Mouse (Mus musculus) stomach, embryonic 16.5 days (tissue): ENCODE measurements around the gene Slc25a45. TPM values are rescaled to one million over a fixed set of nuclear protein-coding genes. Genes with fewer than 3 reads are reported as not detected.
"Not testable (repeated sequence)": the region's sequence is repeated elsewhere in the genome, so short reads cannot be mapped to it uniquely, and the experiment has no call there.

Experiments used
- ATAC-seq: fragments of 200-750 bp; cut with Nextera tagmentation; 2 replicates; pipeline ENCODE4 v1.8.0; 2017; ENCODE audit warnings: moderate number of reproducible peaks, moderate TSS enrichment; ENCODE audit not compliant: insufficient read depth, low FRiP score
- H3K27ac ChIP-seq: fragments of 300-500 bp; sonication (generic); 2 replicates; pipeline ENCODE4 v1.5.1; 2014; ENCODE audit warnings: low read length
- H3K27me3 ChIP-seq: fragments of 300-500 bp; sonication (generic); 2 replicates; pipeline ENCODE4 v1.6.1; 2014; ENCODE audit warnings: low read length, control low read depth, mixed read lengths; ENCODE audit not compliant: control insufficient read depth, insufficient read depth
- H3K36me3 ChIP-seq: fragments of 300-500 bp; sonication (generic); 2 replicates; pipeline ENCODE4 v1.6.1; 2014; ENCODE audit warnings: low read length; ENCODE audit not compliant: control insufficient read depth, insufficient read depth
- H3K4me1 ChIP-seq: fragments of 300-500 bp; sonication (generic); 2 replicates; pipeline ENCODE4 v1.6.1; 2014; ENCODE audit warnings: low read length, control low read depth, mixed read lengths; ENCODE audit not compliant: control insufficient read depth, insufficient read depth
- H3K4me2 ChIP-seq: fragments of 300-500 bp; sonication (generic); 2 replicates; pipeline ENCODE4 v1.6.1; 2014; ENCODE audit warnings: low read depth, low read length, mixed read lengths
- H3K4me3 ChIP-seq: fragments of 300-500 bp; sonication (generic); replicated peaks from 2 replicates; pipeline ENCODE4 v1.5.1; 2014; ENCODE audit warnings: mild to moderate bottlenecking, low read length
- H3K9ac ChIP-seq: fragments of 300-500 bp; sonication (generic); 2 replicates; pipeline ENCODE4 v1.6.1; 2014; ENCODE audit warnings: low read length
- H3K9me3 ChIP-seq: fragments of 300-500 bp; sonication (generic); replicated peaks from 2 replicates; pipeline ENCODE4 v1.6.1; 2016; ENCODE audit warnings: low read length, control low read depth; ENCODE audit not compliant: control insufficient read depth
- WGBS: fragments of 180-500 bp; shearing (Covaris S2); extraction: QIAGEN DNeasy Blood & Tissue Kit; methylation state at CpG from one replicate; pipeline ENCODE4 v1.1.7; 2014; 5-methylcytosine and 5-hydroxymethylcytosine counted together
- polyA plus RNA-seq: library from polyadenylated mRNA; unstranded; fragments of >200 nt; fragmentation: Nextera tagmentation; extraction: Ambion mirVana; gene quantifications from 2 replicates; pipeline ENCODE4 v1.2.1, GENCODE M21; 2015

Slc25a45 gene
- polyA plus RNA-seq, 1 experiment from 2014 or later, result 5.1 TPM

GRCm38 (mm10) chr19:5879735-5880134 is 2.1 kb downstream of the Slc25a45 start:
- ATAC-seq, result no peak

DNA sequence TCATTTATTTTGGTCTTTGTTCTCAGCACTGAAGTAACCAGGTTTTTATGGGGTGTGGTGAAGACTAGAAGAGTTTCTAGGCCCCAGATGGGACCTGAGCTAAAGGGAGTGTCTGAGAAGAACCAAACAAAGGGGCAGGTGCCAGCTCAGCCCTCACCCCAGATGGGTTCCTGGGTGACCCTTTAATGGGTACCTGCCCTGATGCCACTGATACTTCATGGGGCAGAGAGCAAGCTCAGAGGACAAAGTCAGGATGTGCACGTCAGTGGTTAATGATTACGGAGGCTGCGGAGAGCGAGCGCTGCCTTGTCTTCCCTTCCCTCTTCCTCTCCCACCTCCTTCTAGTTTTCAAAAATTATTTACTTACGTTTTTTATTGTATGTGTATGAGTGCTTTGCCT is 3.5 kb downstream of the Slc25a45 start:
- WGBS, result 85% methylated on average over 6 of the region's 6 CpGs
- no peaks in the 10 kb centered on the region for H3K9me3 ChIP-seq
- H3K27ac ChIP-seq, result no peak overlapping the region
- no peak overlapping the region for H3K9ac ChIP-seq
- no peaks in the 10 kb centered on the region for H3K36me3 ChIP-seq
- no peaks in the 10 kb centered on the region for H3K27me3 ChIP-seq
- H3K4me3 ChIP-seq, result no peak overlapping the region
- peaks cover 9% of the 10 kb centered on the region for H3K4me1 ChIP-seq
- H3K4me2 ChIP-seq, result no peak overlapping the region
- ATAC-seq, result no peak

More at GRCm38 (mm10) chr19:5879735-5880134, 2.1 kb downstream of the Slc25a45 start:
- H3K9me3 ChIP-seq, result no peaks in the 10 kb centered on the region
- no peak overlapping the region for H3K4me2 ChIP-seq
- no peak overlapping the region for H3K4me3 ChIP-seq
- no peak overlapping the region for H3K9ac ChIP-seq
- no peaks in the 10 kb centered on the region for H3K36me3 ChIP-seq
- WGBS, result 92% methylated on average over 7 of the region's 7 CpGs
- H3K27ac ChIP-seq, result no peak overlapping the region
- no peaks in the 10 kb centered on the region for H3K27me3 ChIP-seq
- H3K4me1 ChIP-seq, result peaks cover 14% of the 10 kb centered on the region

DNA sequence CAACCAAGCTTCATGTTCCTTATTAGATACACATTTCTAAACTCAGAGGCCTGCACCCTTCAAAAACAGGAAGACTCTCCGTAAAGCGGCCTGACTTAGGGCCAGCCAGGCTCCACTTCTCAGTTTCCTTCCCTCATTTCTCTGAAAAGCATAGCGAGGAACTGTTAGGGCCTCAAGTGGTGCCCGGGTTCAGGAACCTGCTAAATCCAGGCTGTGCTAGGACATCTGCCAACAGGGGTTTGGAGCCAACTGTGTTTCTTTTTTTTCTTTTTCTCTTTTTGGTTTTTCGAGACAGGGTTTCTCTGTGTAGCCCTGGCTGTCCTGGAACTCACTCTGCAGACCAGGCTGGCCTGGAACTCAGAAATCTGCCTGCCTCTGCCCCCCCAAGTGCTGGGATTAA is 4.5 kb downstream of the Slc25a45 start:
- H3K27ac ChIP-seq, H3K4me1 ChIP-seq, H3K36me3 ChIP-seq, ATAC-seq, H3K27me3 ChIP-seq, H3K4me3 ChIP-seq, H3K9ac ChIP-seq, H3K9me3 ChIP-seq, H3K4me2 ChIP-seq: not testable (repeated sequence)
- WGBS, result 75% methylated on average over 5 of the region's 5 CpGs

- ATAC-seq, result 0 out of 2 replicates have a peak, but pooled peaks have one; percentile 39
- Histone ChIP-seq H3K9ac (no peak overlapping the region; the same call in 1 of the 2 replicates), H3K4me3 (no peak overlapping the region), H3K4me1 (no peaks in the 10 kb centered on the region), H3K27me3 (no peaks in the 10 kb centered on the region), H3K9me3 (no peaks in the 10 kb centered on the region), H3K4me2 (no peak overlapping the region), H3K36me3 (no peaks in the 10 kb centered on the region), H3K27ac (no peak overlapping the region)
- WGBS, result 43% methylated on average over 1 of the region's 1 CpGs
Observed at GRCm38 (mm10) chr19:5883935-5884334, 6.3 kb downstream of the Slc25a45 start.

DNA sequence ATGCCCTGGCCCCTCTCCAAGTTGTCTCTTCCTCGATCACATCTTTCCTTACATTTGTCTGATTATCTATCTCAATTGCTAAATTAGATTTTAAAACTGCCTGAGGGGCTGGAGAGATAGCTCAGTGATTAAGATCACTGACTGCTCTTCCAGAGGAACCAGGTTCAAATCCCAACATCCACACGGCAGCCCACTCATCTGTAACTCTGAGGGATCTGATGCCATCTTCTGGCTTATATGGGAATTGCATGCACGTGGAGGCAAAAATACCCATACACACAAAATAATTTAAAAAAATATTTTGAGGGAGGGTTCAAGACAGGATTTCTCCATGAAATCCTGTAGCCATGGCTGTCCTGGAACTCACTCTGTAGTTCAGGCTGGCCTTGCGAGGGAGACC is 8.2 kb downstream of the Slc25a45 start:
- Histone ChIP-seq H3K9ac (no peak overlapping the region), H3K27ac (no peak overlapping the region), H3K27me3 (no peaks in the 10 kb centered on the region), H3K4me3 (no peak overlapping the region), H3K36me3 (no peaks in the 10 kb centered on the region), H3K4me1 (no peaks in the 10 kb centered on the region), H3K4me2 (no peak overlapping the region), H3K9me3 (no peaks in the 10 kb centered on the region)
- no peak for ATAC-seq
- WGBS, result 55% methylated on average over 4 of the region's 4 CpGs

DNA sequence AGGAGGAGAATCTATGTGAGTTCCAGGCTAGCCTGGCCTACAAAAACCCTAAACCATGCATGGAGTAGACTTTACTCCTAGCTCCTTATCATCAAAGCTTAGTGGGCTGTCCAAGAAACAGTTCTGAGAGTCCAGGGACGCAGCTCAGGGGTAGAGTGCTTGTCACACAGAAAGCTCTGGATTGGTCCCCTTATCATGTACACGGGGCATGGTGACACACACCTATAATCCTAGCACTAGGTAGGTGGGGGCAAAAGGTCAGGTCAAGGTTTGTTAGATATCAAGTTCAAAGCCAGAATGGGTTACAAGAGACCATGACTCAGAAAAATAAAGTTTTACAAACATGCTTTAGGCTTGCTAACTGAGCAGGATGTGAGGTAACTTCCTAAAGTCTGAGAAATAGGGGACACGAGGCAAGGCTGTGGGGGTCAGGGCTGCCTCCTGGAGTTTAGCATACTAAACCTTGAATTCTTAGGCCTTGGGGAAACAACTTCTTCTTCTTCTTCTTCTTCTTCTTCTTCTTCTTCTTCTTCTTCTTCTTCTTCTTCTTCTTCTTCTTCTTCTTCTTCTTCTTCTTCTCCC is 9.7 kb downstream of the Slc25a45 start:
- H3K27me3 ChIP-seq, result no peaks in the 10 kb centered on the region
- no peak overlapping the region for H3K4me3 ChIP-seq
- no peak overlapping the region for H3K9ac ChIP-seq
- no peak overlapping the region for H3K4me2 ChIP-seq
- no peaks in the 10 kb centered on the region for H3K9me3 ChIP-seq
- no peak for ATAC-seq
- no peaks in the 10 kb centered on the region for H3K36me3 ChIP-seq
- H3K4me1 ChIP-seq, result no peaks in the 10 kb centered on the region
- 66% methylated on average over 3 of the region's 3 CpGs for WGBS
- no peak overlapping the region for H3K27ac ChIP-seq

DNA sequence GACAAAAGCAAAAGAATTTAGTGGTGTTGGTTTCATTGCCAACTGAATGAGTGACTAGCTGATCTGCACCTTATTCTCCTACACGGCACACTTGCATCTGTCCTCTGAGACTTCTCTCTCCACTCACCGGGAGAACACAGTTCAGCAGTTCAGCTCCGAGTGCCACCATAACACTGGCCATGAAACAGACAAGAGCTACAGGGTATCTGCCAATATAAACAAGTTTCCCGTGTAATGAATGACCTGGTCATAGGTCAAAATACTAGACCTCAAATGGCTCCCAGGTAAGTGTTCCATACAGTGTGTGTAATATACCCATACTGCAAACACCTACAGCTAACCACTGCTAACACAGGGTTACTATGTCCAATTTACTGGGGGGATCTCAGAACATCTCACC is 11.6 kb downstream of the Slc25a45 start:
- no peaks in the 10 kb centered on the region for H3K36me3 ChIP-seq
- H3K4me2 ChIP-seq, result no peak overlapping the region
- no peaks in the 10 kb centered on the region for H3K27me3 ChIP-seq
- WGBS, result 41% methylated on average over 4 of the region's 4 CpGs
- no peak overlapping the region for H3K27ac ChIP-seq
- peaks cover 7% of the 10 kb centered on the region; the same call in 1 of the 2 replicates for H3K4me1 ChIP-seq
- no peak for ATAC-seq
- H3K4me3 ChIP-seq, result no peak overlapping the region
- no peak overlapping the region for H3K9ac ChIP-seq
- H3K9me3 ChIP-seq, result no peaks in the 10 kb centered on the region

- Histone ChIP-seq H3K9me3 (no peaks in the 10 kb centered on the region), H3K4me2 (no peak overlapping the region), H3K4me1 (peaks cover 7% of the 10 kb centered on the region; the same call in 1 of the 2 replicates), H3K27me3 (no peaks in the 10 kb centered on the region), H3K36me3 (peaks cover 7% of the 10 kb centered on the region), H3K27ac (no peak overlapping the region), H3K4me3 (no peak overlapping the region), H3K9ac (no peak overlapping the region)
- ATAC-seq, result no peak
- 92% methylated on average over 12 of the region's 12 CpGs for WGBS
Observed at GRCm38 (mm10) chr19:5891521-5892258, 14.1 kb downstream of the Slc25a45 start.

DNA sequence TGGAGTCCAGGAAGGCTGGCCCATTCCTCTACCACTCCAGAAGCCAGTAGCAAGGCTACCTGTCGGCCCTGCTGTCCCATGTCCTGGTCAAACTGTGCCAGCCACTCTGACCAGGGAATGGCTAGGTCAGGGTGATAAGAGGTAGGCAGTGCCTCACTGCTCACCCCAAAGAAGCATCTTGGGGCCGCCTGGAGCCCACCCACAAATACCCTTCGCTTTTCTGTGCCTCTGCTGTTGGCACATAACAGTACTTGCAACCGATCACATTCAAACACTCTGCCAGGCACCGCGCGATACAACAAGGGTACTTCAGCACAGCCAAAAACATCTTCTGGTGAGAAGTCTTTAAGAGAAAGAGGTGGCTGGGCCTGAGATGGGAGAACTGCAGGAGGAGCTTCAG is 14.7 kb downstream of the Slc25a45 start:
- Histone ChIP-seq H3K4me3 (no peak overlapping the region), H3K27ac (no peak overlapping the region), H3K9ac (no peak overlapping the region), H3K4me1 (peaks cover 7% of the 10 kb centered on the region; the same call in 1 of the 2 replicates), H3K4me2 (no peak overlapping the region), H3K9me3 (no peaks in the 10 kb centered on the region), H3K27me3 (no peaks in the 10 kb centered on the region), H3K36me3 (peaks cover 9% of the 10 kb centered on the region)
- no peak for ATAC-seq
- 89% methylated on average over 7 of the region's 7 CpGs for WGBS
